Mouse (Mus musculus) MEL (cell line): ENCODE results near the gene C1ql4. TPM values are rescaled to one million over a fixed set of nuclear protein-coding genes. Genes with fewer than 3 reads are reported as not detected.
A peak's percentile ranks its signal among the peaks of the same experiment; 100 is the strongest.

Source experiments
- DNase-seq: peaks from one replicate; pipeline ENCODE4 v3.0.0; 2011; ENCODE audit warnings: low read depth, low spot score
- H3K27ac ChIP-seq: 2 replicates; pipeline ENCODE4 v1.5.1; 2012; ENCODE audit warnings: low read depth, mild to moderate bottlenecking, control low read depth, low read length, moderate library complexity; ENCODE audit not compliant: control insufficient read depth
- H3K27me3 ChIP-seq, 2 experiments: fragments of 150-350 bp in 1 of 2; sonication (generic) in 1 of 2; 2 replicates each; pipeline ENCODE4 v1.6.1; 2012; ENCODE audit warnings: low read length in 2 of 2, mild to moderate bottlenecking in 2 of 2, improper control_type of control experiment in 1 of 2, moderate library complexity in 1 of 2; ENCODE audit not compliant: insufficient read depth in 2 of 2, control insufficient read depth in 1 of 2
- H3K36me3 ChIP-seq, 2 experiments: 2 replicates each; pipeline ENCODE4 v1.6.1; 2012 to 2014; ENCODE audit warnings: low read length in 2 of 2, improper control_type of control experiment in 1 of 2, inconsistent platforms in 1 of 2, mild to moderate bottlenecking in 1 of 2; ENCODE audit not compliant: insufficient read depth in 2 of 2, control insufficient read depth in 1 of 2
- H3K4me1 ChIP-seq, 2 experiments: fragments of 150-350 bp in 1 of 2; sonication (generic) in 1 of 2; 2 replicates each; pipeline ENCODE4 v1.6.1; 2012; ENCODE audit warnings: low read length in 2 of 2, improper control_type of control experiment in 1 of 2, mild to moderate bottlenecking in 1 of 2; ENCODE audit not compliant: insufficient read depth in 2 of 2, control insufficient read depth in 1 of 2
- H3K4me3 ChIP-seq, 2 experiments: fragments of 150-350 bp in 1 of 2; sonication (generic) in 1 of 2; 2 replicates each; pipeline ENCODE4 v1.5.1; 2012; ENCODE audit warnings: low read depth in 2 of 2, low read length in 2 of 2, mild to moderate bottlenecking in 2 of 2, moderate library complexity in 2 of 2, control low read depth in 1 of 2, improper control_type of control experiment in 1 of 2; ENCODE audit not compliant: control insufficient read depth in 1 of 2, insufficient read depth in 1 of 2
- H3K79me2 ChIP-seq: 2 replicates; pipeline ENCODE4 v1.6.1; 2012; ENCODE audit warnings: mild to moderate bottlenecking, low read length, moderate library complexity; ENCODE audit not compliant: control insufficient read depth, poor library complexity, insufficient read depth
- H3K9ac ChIP-seq: 2 replicates; pipeline ENCODE4 v1.6.1; 2012; ENCODE audit warnings: low read depth, mild to moderate bottlenecking, control low read depth, low read length, moderate library complexity; ENCODE audit not compliant: control insufficient read depth, poor library complexity, severe bottlenecking
- H3K9me3 ChIP-seq: fragments of 150-350 bp; sonication (generic); replicated peaks from 2 replicates; pipeline ENCODE4 v1.6.1; 2012; ENCODE audit warnings: mild to moderate bottlenecking, low read length, improper control_type of control experiment, moderate library complexity; ENCODE audit not compliant: insufficient read depth
- BHLHE40 ChIP-seq: IDR thresholded peaks from 2 replicates; pipeline ENCODE4 v1.6.1; 2012; ENCODE audit warnings: low read depth, mild to moderate bottlenecking, inconsistent platforms, low read length, improper control_type of control experiment, borderline replicate concordance
- CHD1 ChIP-seq: IDR thresholded peaks from 2 replicates; pipeline ENCODE4 v1.6.1; 2012; ENCODE audit warnings: low read depth, mild to moderate bottlenecking, inconsistent platforms, low read length, improper control_type of control experiment
- CHD2 ChIP-seq: IDR thresholded peaks from 2 replicates; pipeline ENCODE4 v1.6.1; 2011; ENCODE audit warnings: low read length, improper control_type of control experiment
- CTCF ChIP-seq, 3 experiments: IDR thresholded peaks in 2 of 3; conservative IDR thresholded peaks in 1 of 3; 2 replicates each; pipeline ENCODE4 v1.5.1; 2011 to 2012; ENCODE audit warnings: low read length in 3 of 3, low read depth in 2 of 3, mild to moderate bottlenecking in 2 of 3, improper control_type of control experiment in 1 of 3, inconsistent platforms in 1 of 3, mixed read lengths in 1 of 3, moderate library complexity in 1 of 3; ENCODE audit not compliant: control insufficient read depth in 1 of 3, insufficient read depth in 1 of 3, poor library complexity in 1 of 3, severe bottlenecking in 1 of 3
- EP300 ChIP-seq, 2 experiments: IDR thresholded peaks; 2 replicates each; pipeline ENCODE4 v1.6.1; 2011; ENCODE audit warnings: improper control_type of control experiment in 2 of 2, low read length in 2 of 2, low read depth in 1 of 2, mild to moderate bottlenecking in 1 of 2
- ETS1 ChIP-seq: IDR thresholded peaks from 2 replicates; pipeline ENCODE4 v1.6.1; 2012; ENCODE audit warnings: low read depth, mild to moderate bottlenecking, inconsistent platforms, low read length, improper control_type of control experiment, moderate library complexity
- KAT2A ChIP-seq: conservative IDR thresholded peaks from 2 replicates; pipeline ENCODE4 v1.6.1; 2012; ENCODE audit warnings: low read depth, low read length, improper control_type of control experiment, inconsistent platforms
- MAFK ChIP-seq: IDR thresholded peaks from 2 replicates; pipeline ENCODE4 v1.6.1; 2011; ENCODE audit warnings: low read depth, mild to moderate bottlenecking, low read length, improper control_type of control experiment, borderline replicate concordance
- MAX ChIP-seq: IDR thresholded peaks from 2 replicates; pipeline ENCODE4 v1.6.1; 2011; ENCODE audit warnings: low read length, improper control_type of control experiment
- MEF2A ChIP-seq: IDR thresholded peaks from 2 replicates; pipeline ENCODE4 v1.6.1; 2014; ENCODE audit warnings: low read depth, mild to moderate bottlenecking, inconsistent platforms, low read length, improper control_type of control experiment; ENCODE audit not compliant: poor library complexity, insufficient replicate concordance, severe bottlenecking; ENCODE audit errors: extremely low read depth
- MXI1 ChIP-seq: IDR thresholded peaks from 2 replicates; pipeline ENCODE4 v1.6.1; 2011; ENCODE audit warnings: mild to moderate bottlenecking, low read depth, low read length, improper control_type of control experiment
- MYB ChIP-seq: IDR thresholded peaks from 2 replicates; pipeline ENCODE4 v1.6.1; 2011; ENCODE audit warnings: mild to moderate bottlenecking, low read depth, low read length, improper control_type of control experiment
- MYC ChIP-seq: IDR thresholded peaks from 2 replicates; pipeline ENCODE4 v1.6.1; 2011; ENCODE audit warnings: low read depth, mild to moderate bottlenecking, low read length, improper control_type of control experiment, moderate library complexity
- NELFE ChIP-seq: IDR thresholded peaks from 2 replicates; pipeline ENCODE4 v1.6.1; 2011; ENCODE audit warnings: low read depth, low read length, improper control_type of control experiment
- NRF1 ChIP-seq: IDR thresholded peaks from 2 replicates; pipeline ENCODE4 v1.6.1; 2014; ENCODE audit warnings: low read depth, mild to moderate bottlenecking, inconsistent platforms, low read length, improper control_type of control experiment, moderate library complexity; ENCODE audit not compliant: poor library complexity, insufficient read depth, severe bottlenecking
- POLR2AphosphoS2 ChIP-seq: IDR thresholded peaks from 2 replicates; pipeline ENCODE4 v1.6.1; 2011; ENCODE audit warnings: low read length, improper control_type of control experiment
- RAD21 ChIP-seq: IDR thresholded peaks from 2 replicates; pipeline ENCODE4 v1.6.1; 2011; ENCODE audit warnings: mild to moderate bottlenecking, low read depth, low read length, improper control_type of control experiment
- SIN3A ChIP-seq: IDR thresholded peaks from 2 replicates; pipeline ENCODE4 v1.6.1; 2012; ENCODE audit warnings: low read length, improper control_type of control experiment, inconsistent platforms
- SMC3 ChIP-seq: IDR thresholded peaks from 2 replicates; pipeline ENCODE4 v1.6.1; 2011; ENCODE audit warnings: low read depth, low read length, improper control_type of control experiment
- TAL1 ChIP-seq: IDR thresholded peaks from 2 replicates; pipeline ENCODE4 v1.6.1; 2012; ENCODE audit warnings: mild to moderate bottlenecking, inconsistent platforms, low read length, moderate library complexity, mixed read lengths
- TBP ChIP-seq: IDR thresholded peaks from 2 replicates; pipeline ENCODE4 v1.8.0; 2011; ENCODE audit warnings: low read depth, low read length, improper control_type of control experiment
- TCF12 ChIP-seq: IDR thresholded peaks from 2 replicates; pipeline ENCODE4 v1.6.1; 2014; ENCODE audit warnings: low read depth, mild to moderate bottlenecking, inconsistent platforms, low read length, improper control_type of control experiment, moderate library complexity
- USF1 ChIP-seq: IDR thresholded peaks from 2 replicates; pipeline ENCODE4 v1.6.1; 2014; ENCODE audit warnings: low read depth, mild to moderate bottlenecking, inconsistent platforms, low read length, improper control_type of control experiment, moderate library complexity
- USF2 ChIP-seq, 2 experiments: IDR thresholded peaks; 2 replicates each; pipeline ENCODE4 v1.6.1; 2011 to 2012; ENCODE audit warnings: improper control_type of control experiment in 2 of 2, low read length in 2 of 2, borderline replicate concordance in 1 of 2, inconsistent platforms in 1 of 2, low read depth in 1 of 2, mild to moderate bottlenecking in 1 of 2; ENCODE audit not compliant: insufficient read depth in 1 of 2
- ZC3H11A ChIP-seq: IDR thresholded peaks from 2 replicates; pipeline ENCODE4 v1.6.1; 2012; ENCODE audit warnings: low read depth, mild to moderate bottlenecking, inconsistent platforms, low read length, improper control_type of control experiment
- ZKSCAN1 ChIP-seq: IDR thresholded peaks from 2 replicates; pipeline ENCODE4 v1.6.1; 2012; ENCODE audit warnings: low read depth, mild to moderate bottlenecking, inconsistent platforms, low read length, improper control_type of control experiment, moderate library complexity
- ZMIZ1 ChIP-seq: IDR thresholded peaks from 2 replicates; pipeline ENCODE4 v1.6.1; 2012; ENCODE audit warnings: low read depth, mild to moderate bottlenecking, inconsistent platforms, low read length, improper control_type of control experiment, moderate library complexity
- ZNF384 ChIP-seq: IDR thresholded peaks from 2 replicates; pipeline ENCODE4 v1.6.1; 2012; ENCODE audit warnings: low read depth, mild to moderate bottlenecking, inconsistent platforms, low read length, improper control_type of control experiment
- polyA plus RNA-seq, 2 experiments: library from polyadenylated mRNA; stranded (reverse) in 1 of 2; unstranded in 1 of 2; fragments of >175 nt in 1 of 2; fragments of >200 nt in 1 of 2; gene quantifications; 2 replicates each; pipeline versions ENCODE4 v1.2.1 to v1.2.4; 2012; ENCODE audit warnings: low replicate concordance in 2 of 2, low read depth in 1 of 2; ENCODE audit not compliant: insufficient read length in 2 of 2, insufficient read depth in 1 of 2, missing spikeins in 1 of 2
- total RNA-seq: library from RNA; depleted of rRNA; stranded (reverse); fragments of 300-350 nt; gene quantifications from 2 replicates; pipeline ENCODE4 v1.2.3, GENCODE M21; 2012

Gene C1ql4
- total and polyA plus RNA-seq, 3 experiments, result 0.08 to 0.15 TPM; not detected in 1

GRCm38 (mm10) chr15:99099984-99100383, 12.4 kb upstream of the C1ql4 start:
- no peaks in the 10 kb centered on the region for H3K27me3 ChIP-seq

GRCm38 (mm10) chr15:99099139-99099556, 11.5 kb upstream of the C1ql4 start:
- peak overlapping the region; percentile 65 for H3K9ac ChIP-seq
- H3K27me3 ChIP-seq, result no peaks in the 10 kb centered on the region
- H3K4me1 ChIP-seq, result peaks cover 0 to 7% of the 10 kb centered on the region in 2 experiments; a peak in 2 of 4 replicates
- no peaks in the 10 kb centered on the region for H3K79me2 ChIP-seq
- peak overlapping the region; percentile 43 to 61 for H3K4me3 ChIP-seq
- no peak overlapping the region for H3K27ac ChIP-seq
- DNase-seq, result peak; percentile 83
- peaks cover 0 to 4% of the 10 kb centered on the region in 2 experiments; a peak in 2 of 4 replicates for H3K36me3 ChIP-seq
- H3K9me3 ChIP-seq, result no peaks in the 10 kb centered on the region
- TF ChIP-seq NRF1, result 0 out of 2 replicates have a peak, but pooled peaks have one; percentile 20
- TF ChIP-seq MXI1, result no peak
- TF ChIP-seq BHLHE40, result no peak
- TF ChIP-seq ZMIZ1, result 0 out of 2 replicates have a peak, but pooled peaks have one; percentile 56
- TF ChIP-seq MYC, result no peak
- no peak for TF ChIP-seq CHD1
- no peak for TF ChIP-seq MEF2A
- TF ChIP-seq TBP, result no peak
- TF ChIP-seq MYB, result no peak
- TF ChIP-seq POLR2AphosphoS2, result no peak
- peak; percentile 36; the same call in 1 of the 2 replicates for TF ChIP-seq NELFE
- no peak; the same call in 1 of the 2 replicates for TF ChIP-seq SIN3A
- no peak for TF ChIP-seq CHD2
- no peak for TF ChIP-seq KAT2A
- no peak for TF ChIP-seq EP300 (IDR thresholded peaks at IDR 0.05; ENCODE audit: low read depth in 1 of 2, low read length in 2 of 2)
- no peak for TF ChIP-seq ETS1
- no peak for TF ChIP-seq MAFK
- no peak for TF ChIP-seq USF1
- no peak for TF ChIP-seq USF2 (IDR thresholded peaks at IDR 0.05; ENCODE audit: borderline replicate concordance in 1 of 2, insufficient read depth in 1 of 2, low read depth in 1 of 2, low read length in 2 of 2)
- no peak for TF ChIP-seq ZKSCAN1
- peak; percentile 32; the same call in 1 of the 2 replicates for TF ChIP-seq TCF12
- no peak for TF ChIP-seq TAL1
- TF ChIP-seq ZNF384, result peak; percentile 14; the same call in 1 of the 2 replicates
- peak; percentile 70 for TF ChIP-seq RAD21
- peak; percentile 88 to 98 (median 97) for TF ChIP-seq CTCF (IDR thresholded peaks at IDR 0.05 in 2 of 3, conservative IDR thresholded peaks at IDR 0.05 in 1 of 3; ENCODE audit: control insufficient read depth in 1 of 3, insufficient read depth in 1 of 3, low read depth in 2 of 3, low read length in 3 of 3, poor library complexity in 1 of 3, severe bottlenecking in 1 of 3)
- peak; percentile 91 for TF ChIP-seq SMC3

More at GRCm38 (mm10) chr15:99099984-99100383, 12.4 kb upstream of the C1ql4 start:
- Histone ChIP-seq H3K79me2 (no peaks in the 10 kb centered on the region), H3K9me3 (no peaks in the 10 kb centered on the region), H3K4me1 (peaks cover 0 to 7% of the 10 kb centered on the region in 2 experiments; a peak in 2 of 4 replicates), H3K27ac (no peak overlapping the region), H3K9ac (no peak overlapping the region), H3K4me3 (no peak overlapping the region), H3K36me3 (peaks cover 0 to 4% of the 10 kb centered on the region in 2 experiments; a peak in 2 of 4 replicates)
- DNase-seq, result no peak
- no peak for TF ChIP-seq USF1
- TF ChIP-seq MYC, result no peak
- TF ChIP-seq NRF1, result no peak
- peak in 2 of 3 experiments; percentile 26 to 34; a peak in 4 of 6 replicates for TF ChIP-seq CTCF (IDR thresholded peaks at IDR 0.05 in 2 of 3, conservative IDR thresholded peaks at IDR 0.05 in 1 of 3; ENCODE audit: control insufficient read depth in 1 of 3, insufficient read depth in 1 of 3, low read depth in 2 of 3, low read length in 3 of 3, poor library complexity in 1 of 3, severe bottlenecking in 1 of 3)
- TF ChIP-seq SMC3, result peak; percentile 48
- TF ChIP-seq MAX, result peak; percentile 26; the same call in 1 of the 2 replicates
- TF ChIP-seq TCF12, result no peak
- TF ChIP-seq RAD21, result peak; percentile 27
- TF ChIP-seq ZC3H11A, result 0 out of 2 replicates have a peak, but pooled peaks have one; percentile 15
- TF ChIP-seq MXI1, result 0 out of 2 replicates have a peak, but pooled peaks have one; percentile 42
